Mouse (Mus musculus) brain, embryonic 14.5 days (tissue): ENCODE measurements around the gene Il17rc.

Experiments used
- CTCF ChIP-seq: fragments of 200-500 bp; IDR thresholded peaks from 2 replicates; pipeline ENCODE4 v1.5.1; 2012; ENCODE audit warnings: inconsistent platforms, mild to moderate bottlenecking, moderate library complexity, borderline replicate concordance; ENCODE audit not compliant: insufficient read depth, insufficient read length; ENCODE audit errors: extremely low read depth
- POLR2A ChIP-seq: fragments of 200-500 bp; IDR thresholded peaks from 2 replicates; pipeline ENCODE4 v1.6.1; 2012; ENCODE audit warnings: mild to moderate bottlenecking, inconsistent platforms, borderline replicate concordance; ENCODE audit not compliant: poor library complexity, insufficient read depth, insufficient read length, severe bottlenecking; ENCODE audit errors: extremely low read depth

- no peak for TF ChIP-seq POLR2A
- no peak for TF ChIP-seq CTCF
Observed at GRCm38 (mm10) chr6:113514600-113514999, 43.4 kb downstream of the Il17rc start.
